Mouse (Mus musculus) ovary, postnatal 36 days (tissue): ENCODE data around the gene Fbn1.
"Not testable (repeated sequence)": the region's sequence is repeated elsewhere in the genome, so short reads cannot be mapped to it uniquely, and the experiment has no call there.

Experiments used
- DNase-seq: peaks from one replicate; pipeline ENCODE4 v3.0.0; 2022; ENCODE audit warnings: low spot score, mixed read lengths

Gene Fbn1

GRCm38 (mm10) chr2:125293969-125294491 lies 213.8 kb downstream of the Fbn1 start:
- no peak for DNase-seq

- DNase-seq: no peak
Observed at GRCm38 (mm10) chr2:125292616-125293015, 215.2 kb downstream of the Fbn1 start.

- DNase-seq: no peak
Observed at GRCm38 (mm10) chr2:125291101-125291500, 216.7 kb downstream of the Fbn1 start.

- DNase-seq: no peak
Observed at GRCm38 (mm10) chr2:125290197-125290965, 217.4 kb downstream of the Fbn1 start.

GRCm38 (mm10) chr2:125285777-125286176 lies 222.0 kb downstream of the Fbn1 start:
- no peak for DNase-seq

- no peak for DNase-seq
Observed at GRCm38 (mm10) chr2:125282334-125283206, 225.2 kb downstream of the Fbn1 start.

- not testable (repeated sequence) for DNase-seq
Observed at GRCm38 (mm10) chr2:125279995-125280394, 227.8 kb downstream of the Fbn1 start.

GRCm38 (mm10) chr2:125278474-125278873 lies 229.3 kb downstream of the Fbn1 start:
- DNase-seq: no peak

- no peak for DNase-seq
Observed at GRCm38 (mm10) chr2:125276692-125277091, 231.1 kb downstream of the Fbn1 start.

- DNase-seq: no peak
Observed at GRCm38 (mm10) chr2:125275617-125276016, 232.2 kb downstream of the Fbn1 start.

GRCm38 (mm10) chr2:125268876-125269275 lies 238.9 kb downstream of the Fbn1 start:
- no peak for DNase-seq

- DNase-seq: no peak
Observed at GRCm38 (mm10) chr2:125263753-125264152, 244.0 kb downstream of the Fbn1 start.

GRCm38 (mm10) chr2:125263056-125263455 lies 244.7 kb downstream of the Fbn1 start:
- DNase-seq: no peak

- DNase-seq: no peak
Observed at GRCm38 (mm10) chr2:125260326-125260725, 247.5 kb downstream of the Fbn1 start.

- DNase-seq: no peak
Observed at GRCm38 (mm10) chr2:125259230-125260120, 248.3 kb downstream of the Fbn1 start.

GRCm38 (mm10) chr2:125255886-125256285 lies 251.9 kb downstream of the Fbn1 start:
- DNase-seq: no peak

- DNase-seq: no peak
Observed at GRCm38 (mm10) chr2:125254630-125255029, 253.2 kb downstream of the Fbn1 start.

GRCm38 (mm10) chr2:125253699-125254098 lies 254.1 kb downstream of the Fbn1 start:
- DNase-seq: no peak

- DNase-seq: no peak
Observed at GRCm38 (mm10) chr2:125252275-125252674, 255.5 kb downstream of the Fbn1 start.

- no peak for DNase-seq
Observed at GRCm38 (mm10) chr2:125251781-125252180, 256.0 kb downstream of the Fbn1 start.
